Mouse (Mus musculus) forebrain, embryonic 14.5 days (tissue): ENCODE results near the gene Tubb3. TPM values are rescaled to one million over a fixed set of nuclear protein-coding genes. Genes with fewer than 3 reads are reported as not detected.
A peak's percentile ranks its signal among the peaks of the same experiment; 100 is the strongest.

Source experiments
- ATAC-seq: fragments of 200-750 bp; cut with Nextera tagmentation; 2 replicates; pipeline ENCODE4 v1.8.0; 2017; ENCODE audit warnings: mild to moderate bottlenecking, moderate library complexity
- DNase-seq: peaks from one replicate; pipeline ENCODE4 v3.0.0-alpha.2; 2015; ENCODE audit warnings: low spot score
- H3K27ac ChIP-seq: fragments of 300-500 bp; sonication (generic); 2 replicates; pipeline ENCODE4 v1.5.1; 2014; ENCODE audit warnings: low read depth, mild to moderate bottlenecking, control low read depth, low read length, moderate library complexity
- H3K27me3 ChIP-seq: fragments of 300-500 bp; sonication (generic); replicated peaks from 2 replicates; pipeline ENCODE4 v1.6.1; 2014; ENCODE audit warnings: low read length, control low read depth, mixed read lengths; ENCODE audit not compliant: control insufficient read depth, insufficient read depth
- H3K36me3 ChIP-seq: fragments of 300-500 bp; sonication (generic); 2 replicates; pipeline ENCODE4 v1.6.1; 2014; ENCODE audit warnings: low read length, control low read depth; ENCODE audit not compliant: control insufficient read depth, insufficient read depth
- H3K4me1 ChIP-seq: fragments of 300-500 bp; sonication (generic); 2 replicates; pipeline ENCODE4 v1.6.1; 2014; ENCODE audit warnings: antibody characterized with exemption, low read length, control low read depth; ENCODE audit not compliant: control insufficient read depth, insufficient read depth
- H3K4me2 ChIP-seq: fragments of 300-500 bp; sonication (generic); 2 replicates; pipeline ENCODE4 v1.6.1; 2014; ENCODE audit warnings: mild to moderate bottlenecking, control low read depth, low read length
- H3K4me3 ChIP-seq: fragments of 300-500 bp; sonication (generic); 2 replicates; pipeline ENCODE4 v1.5.1; 2014; ENCODE audit warnings: low read depth, low read length, control low read depth
- H3K9ac ChIP-seq: fragments of 300-500 bp; sonication (generic); 2 replicates; pipeline ENCODE4 v1.6.1; 2014; ENCODE audit warnings: mild to moderate bottlenecking, low read length, control low read depth, moderate library complexity
- H3K9me3 ChIP-seq: fragments of 300-500 bp; sonication (generic); replicated peaks from 2 replicates; pipeline ENCODE4 v1.6.1; 2016; ENCODE audit warnings: low read length, control low read depth, mixed read lengths; ENCODE audit not compliant: control insufficient read depth
- WGBS: fragments of 180-500 bp; shearing (Covaris S2); extraction: QIAGEN DNeasy Blood & Tissue Kit; methylation state at CpG from one replicate; pipeline ENCODE4 v1.1.7; 2014; 5-methylcytosine and 5-hydroxymethylcytosine counted together
- polyA plus RNA-seq: library from polyadenylated mRNA; unstranded; fragments of >200 nt; fragmentation: Nextera tagmentation; extraction: Ambion mirVana; gene quantifications from 2 replicates; pipeline ENCODE4 v1.2.1, GENCODE M21; 2014

Gene Tubb3
- polyA plus RNA-seq: 1,786 and 1,955 TPM in 2 replicates

DNA sequence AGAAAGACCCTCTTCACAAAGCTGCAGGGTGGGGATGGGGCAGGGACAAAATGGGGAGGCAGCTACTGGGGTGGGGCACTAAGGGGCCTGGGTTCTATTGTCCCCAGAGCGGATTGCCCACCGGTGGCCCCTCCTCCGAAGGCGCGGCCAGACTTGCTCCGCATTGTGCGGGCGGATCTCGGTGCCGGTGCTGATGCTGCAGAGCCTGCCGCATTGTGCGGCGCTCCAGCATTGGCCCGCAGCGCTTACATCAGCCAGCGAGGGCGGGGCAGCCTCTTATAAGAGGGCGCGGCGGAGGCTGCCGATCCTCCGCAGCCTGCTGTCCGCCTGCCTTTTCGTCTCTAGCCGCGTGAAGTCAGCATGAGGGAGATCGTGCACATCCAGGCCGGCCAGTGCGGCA, at the start of gene Tubb3:
Tubb3 (plus strand) TSS at position 179 of the 400 bp plus-strand sequence.
- Histone ChIP-seq H3K9ac (peak within 1 kb of the TSS; percentile 99), H3K4me3 (peak within 1 kb of the TSS; percentile 87), H3K27me3 (no peaks in the 10 kb centered on the region), H3K4me2 (peak within 1 kb of the TSS; percentile 97), H3K27ac (peak within 1 kb of the TSS; percentile 97), H3K9me3 (no peaks in the 10 kb centered on the region), H3K36me3 (no peaks in the 10 kb centered on the region), H3K4me1 (peaks cover 15% of the 10 kb centered on the region)
- peak; percentile 98 for DNase-seq
- under 1% methylated on average over 29 of the region's 29 CpGs for WGBS
- peak; percentile 92 for ATAC-seq

GRCm38 (mm10) chr8:123373403-123374238, 37.6 kb upstream of the Tubb3 start, which contains the start of gene Tcf25:
TSS of gene Tcf25 (plus strand) at chr8:123373753.
- peak within 1 kb of the TSS; percentile 66 for H3K4me2 ChIP-seq
- peak within 1 kb of the TSS; percentile 81 for H3K9ac ChIP-seq
- peaks cover 13% of the 10 kb centered on the region for H3K36me3 ChIP-seq
- H3K4me3 ChIP-seq: peak within 1 kb of the TSS; percentile 79
- peaks cover 6% of the 10 kb centered on the region; the same call in 1 of the 2 replicates for H3K4me1 ChIP-seq
- DNase-seq: peak; percentile 98
- under 1% methylated on average over 72 of the region's 75 CpGs for whole genome bisulfite sequencing
- no peaks in the 10 kb centered on the region for H3K9me3 ChIP-seq
- no peaks in the 10 kb centered on the region for H3K27me3 ChIP-seq
- peak; percentile 96 for ATAC-seq
- H3K27ac ChIP-seq: peak within 1 kb of the TSS; percentile 92

- peak overlapping the region; percentile 81 for H3K9ac ChIP-seq
- peak overlapping the region; percentile 92 for H3K27ac ChIP-seq
- DNase-seq (peak; percentile 91), ATAC-seq (peak; percentile 73)
- peaks cover 8% of the 10 kb centered on the region for H3K36me3 ChIP-seq
- under 1% methylated on average over 20 of the region's 20 CpGs for WGBS
- H3K4me1 ChIP-seq: peaks cover 6% of the 10 kb centered on the region; the same call in 1 of the 2 replicates
- H3K27me3 ChIP-seq: no peaks in the 10 kb centered on the region
- peak overlapping the region; percentile 66 for H3K4me2 ChIP-seq
- peak overlapping the region; percentile 79 for H3K4me3 ChIP-seq
- no peaks in the 10 kb centered on the region for H3K9me3 ChIP-seq
These were observed 37.0 kb upstream of the Tubb3 start for GRCm38 (mm10) chr8:123374239-123374578.

- ATAC-seq (no peak), DNase-seq (no peak)
- H3K27ac ChIP-seq: no peak overlapping the region
- no peak overlapping the region for H3K4me2 ChIP-seq
- peak overlapping the region; percentile 6; the same call in 1 of the 2 replicates for H3K9ac ChIP-seq
- H3K4me1 ChIP-seq: peaks cover 6% of the 10 kb centered on the region; the same call in 1 of the 2 replicates
- no peaks in the 10 kb centered on the region for H3K9me3 ChIP-seq
- H3K4me3 ChIP-seq: no peak overlapping the region
- H3K36me3 ChIP-seq: 0 out of 2 replicates have a peak, but pooled peaks cover 3% of the 10 kb centered on the region
- WGBS: 92% methylated on average over 10 of the region's 10 CpGs
- no peaks in the 10 kb centered on the region for H3K27me3 ChIP-seq
These were observed 35.5 kb upstream of the Tubb3 start for GRCm38 (mm10) chr8:123375701-123376100.

DNA sequence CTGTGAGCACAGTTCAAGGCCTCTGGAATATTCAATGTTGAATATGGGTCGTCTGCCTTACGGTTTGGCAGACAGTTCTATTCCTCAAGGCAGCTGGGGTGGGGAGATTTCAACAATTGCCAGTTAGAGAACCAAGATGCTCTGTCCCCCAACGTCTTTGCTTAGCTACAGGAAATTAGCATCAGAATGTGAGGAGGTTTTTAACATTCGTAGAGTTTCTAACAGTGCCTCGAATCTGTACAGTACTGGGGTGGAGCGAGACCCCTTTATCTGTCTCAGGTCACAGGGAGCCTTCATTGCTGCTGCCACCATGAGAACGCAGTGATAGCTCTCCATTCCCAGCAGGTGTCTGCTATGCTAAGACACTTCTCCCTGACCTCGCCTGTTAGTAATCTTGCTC, 35.1 kb upstream of the Tubb3 start:
- H3K4me1 ChIP-seq: peaks cover 6% of the 10 kb centered on the region; the same call in 1 of the 2 replicates
- ATAC-seq (no peak), DNase-seq (no peak)
- no peak overlapping the region for H3K4me2 ChIP-seq
- WGBS: 62% methylated on average over 8 of the region's 8 CpGs
- no peaks in the 10 kb centered on the region for H3K27me3 ChIP-seq
- H3K9me3 ChIP-seq: no peaks in the 10 kb centered on the region
- H3K4me3 ChIP-seq: no peak overlapping the region
- H3K9ac ChIP-seq: peak overlapping the region; percentile 6; the same call in 1 of the 2 replicates
- H3K36me3 ChIP-seq: peaks cover 3% of the 10 kb centered on the region; the same call in 1 of the 2 replicates
- H3K27ac ChIP-seq: no peak overlapping the region

DNA sequence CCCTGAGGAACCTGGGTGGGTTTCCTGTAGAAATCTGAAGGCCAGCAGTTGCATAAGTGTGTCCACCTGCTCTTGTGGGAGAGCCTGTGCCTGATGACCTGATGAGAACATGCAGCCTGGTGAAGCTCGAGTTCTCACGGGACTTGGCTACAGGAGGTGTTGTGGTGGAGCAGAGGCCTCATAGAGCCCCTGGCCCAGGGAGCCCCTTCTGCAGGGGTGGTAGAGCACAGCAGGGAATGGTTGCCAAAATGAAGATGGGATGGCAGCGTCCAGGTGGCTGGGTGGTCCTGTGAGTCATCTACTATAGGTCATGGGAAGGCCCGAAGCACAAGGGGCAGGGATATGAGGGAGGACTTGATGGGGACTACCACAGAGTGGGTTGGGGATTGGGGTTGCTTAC, 29.5 kb upstream of the Tubb3 start:
- Histone ChIP-seq H3K4me2 (no peak overlapping the region), H3K4me3 (no peak overlapping the region), H3K4me1 (no peaks in the 10 kb centered on the region), H3K9me3 (no peaks in the 10 kb centered on the region), H3K9ac (no peak overlapping the region), H3K36me3 (peaks cover 55% of the 10 kb centered on the region), H3K27me3 (no peaks in the 10 kb centered on the region), H3K27ac (no peak overlapping the region)
- ATAC-seq: no peak
- DNase-seq: no peak
- WGBS: 89% methylated on average over 4 of the region's 4 CpGs

DNA sequence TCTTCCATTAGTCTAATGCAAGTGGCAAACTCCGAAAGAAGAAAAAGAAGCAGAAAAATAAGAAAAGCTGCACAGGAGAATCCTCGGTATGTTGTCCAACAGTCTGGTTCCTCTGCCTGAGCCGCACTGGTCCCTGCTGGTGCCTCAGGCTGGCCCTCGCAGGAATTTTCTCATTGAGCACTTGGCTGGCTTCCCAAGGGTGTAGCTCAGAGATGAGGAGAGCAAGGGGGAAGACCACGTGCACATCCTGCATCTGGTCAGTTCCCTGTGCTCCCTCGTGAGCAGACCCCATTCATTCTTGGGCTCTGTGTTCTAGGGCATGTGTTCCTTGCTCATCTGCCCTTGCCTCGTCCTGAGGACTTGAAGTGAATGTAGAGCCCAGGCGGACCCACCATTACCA, 28.7 kb upstream of the Tubb3 start:
- H3K4me3 ChIP-seq: no peak overlapping the region
- peaks cover 63% of the 10 kb centered on the region for H3K36me3 ChIP-seq
- H3K4me1 ChIP-seq: no peaks in the 10 kb centered on the region
- no peak overlapping the region for H3K9ac ChIP-seq
- no peak overlapping the region for H3K27ac ChIP-seq
- H3K4me2 ChIP-seq: no peak overlapping the region
- no peaks in the 10 kb centered on the region for H3K9me3 ChIP-seq
- ATAC-seq: no peak
- 89% methylated on average over 8 of the region's 8 CpGs for WGBS
- no peaks in the 10 kb centered on the region for H3K27me3 ChIP-seq
- no peak for DNase-seq

DNA sequence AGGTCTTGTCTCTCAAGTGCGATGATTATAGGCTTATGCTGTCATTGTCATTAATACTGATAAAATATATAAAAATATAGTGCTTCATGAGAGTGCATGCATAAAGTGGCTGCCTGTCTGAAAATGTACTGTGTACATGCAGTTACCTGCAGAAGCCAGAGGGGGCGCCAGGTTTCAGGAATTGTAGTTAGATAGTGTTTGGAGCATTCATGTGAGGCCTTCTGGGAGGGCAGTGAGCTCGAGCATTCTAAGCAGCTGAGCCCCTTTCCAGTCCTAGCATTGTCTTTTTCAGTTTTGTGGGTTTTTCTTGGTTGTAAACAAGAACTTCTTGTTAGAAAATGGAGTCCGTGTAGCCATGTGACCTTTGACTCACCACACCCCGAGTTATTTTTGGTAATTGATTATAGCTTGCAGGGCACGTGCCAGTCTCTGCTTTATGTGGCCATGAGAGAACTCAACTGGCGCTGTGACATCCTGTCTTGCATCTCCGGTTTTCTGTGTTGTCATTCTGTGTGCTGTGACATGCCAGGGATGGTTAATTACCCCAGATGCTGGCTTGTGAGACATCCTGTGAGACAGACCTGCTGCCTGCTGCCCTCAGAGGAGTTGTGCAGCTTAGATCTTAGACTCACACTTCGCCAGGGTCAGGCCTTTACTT, 26.2 kb upstream of the Tubb3 start:
- Histone ChIP-seq H3K4me1 (no peaks in the 10 kb centered on the region), H3K27me3 (no peaks in the 10 kb centered on the region), H3K27ac (no peak overlapping the region), H3K9me3 (no peaks in the 10 kb centered on the region), H3K4me3 (no peak overlapping the region), H3K4me2 (no peak overlapping the region), H3K36me3 (peaks cover 85% of the 10 kb centered on the region), H3K9ac (no peak overlapping the region)
- peak; percentile 29 for DNase-seq
- no peak for ATAC-seq
- WGBS: 71% methylated on average over 9 of the region's 9 CpGs
